Mouse (Mus musculus): Measurements from ENCODE around the gene Colgalt1.
A peak's percentile ranks its signal among the peaks of the same experiment; 100 is the strongest.

Gene Colgalt1

DNA sequence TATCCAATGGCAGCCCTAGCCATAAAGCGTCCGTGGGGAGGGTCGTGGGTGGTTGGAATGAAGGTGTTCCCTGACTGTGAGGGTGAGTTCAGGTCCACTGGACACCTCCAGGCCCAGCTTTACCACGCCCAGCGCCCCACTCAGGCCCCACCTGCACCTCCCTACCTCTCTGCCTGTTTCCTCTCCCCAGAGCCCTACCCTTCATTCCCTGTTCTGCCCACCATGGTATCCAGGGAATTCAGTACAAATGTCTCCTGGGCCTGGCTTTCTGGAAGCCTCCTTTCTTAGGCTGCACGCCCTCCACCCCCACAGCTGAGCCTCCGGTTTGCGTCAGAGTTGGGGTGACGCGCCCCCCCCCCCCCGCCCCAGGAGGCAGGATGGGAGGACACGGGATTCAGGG is 59.4 kb downstream of the Colgalt1 start:
- DNase-seq (ENCODE audit: low read depth), result no peak

DNA sequence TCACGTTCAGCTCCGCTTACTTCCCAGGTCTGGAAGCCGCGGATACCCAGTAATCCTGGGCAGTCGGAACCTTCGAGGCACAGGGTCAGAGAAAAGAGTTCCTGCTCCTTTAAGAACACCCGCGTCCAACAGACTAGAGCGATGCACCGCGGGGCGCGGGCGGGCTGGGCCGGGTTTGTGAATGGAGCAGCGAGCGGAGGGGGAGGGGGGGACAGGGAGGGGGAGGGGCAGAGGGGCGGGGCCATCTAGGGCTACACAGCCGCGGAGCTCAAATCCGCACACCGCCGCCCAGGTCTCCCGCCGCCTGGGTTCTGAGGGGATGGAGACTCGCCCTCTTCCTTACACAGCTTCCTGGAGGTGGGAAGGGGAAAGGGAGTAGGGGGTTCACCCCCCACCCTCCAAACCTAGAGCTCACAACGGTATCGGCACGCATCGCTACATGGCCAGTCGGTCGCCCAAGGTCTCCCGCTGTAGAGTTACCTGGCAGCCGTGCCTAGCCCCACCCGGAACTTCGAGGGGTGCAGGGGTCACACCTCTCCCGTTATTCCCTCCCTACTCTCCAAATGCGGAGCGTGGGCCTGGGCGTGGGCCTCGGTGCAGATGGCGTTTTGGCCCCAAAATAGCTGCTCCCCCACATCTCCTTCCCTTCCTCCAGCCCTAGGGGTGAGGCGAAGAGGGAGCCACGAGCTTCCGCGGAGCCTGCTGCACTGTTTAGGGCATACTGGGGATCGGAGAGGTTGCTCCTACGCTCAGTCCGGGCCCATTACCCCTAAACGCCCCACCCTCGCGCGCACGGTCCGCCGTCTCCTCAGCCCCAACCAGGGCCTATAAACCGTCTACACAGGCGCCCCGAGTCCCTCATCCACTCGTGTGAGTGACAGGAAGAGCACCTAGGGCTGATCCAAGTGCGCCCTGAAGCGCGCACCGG is 60.1 kb downstream of the Colgalt1 start:
- DNase-seq (ENCODE audit: low read depth), result peak; percentile 59

DNA sequence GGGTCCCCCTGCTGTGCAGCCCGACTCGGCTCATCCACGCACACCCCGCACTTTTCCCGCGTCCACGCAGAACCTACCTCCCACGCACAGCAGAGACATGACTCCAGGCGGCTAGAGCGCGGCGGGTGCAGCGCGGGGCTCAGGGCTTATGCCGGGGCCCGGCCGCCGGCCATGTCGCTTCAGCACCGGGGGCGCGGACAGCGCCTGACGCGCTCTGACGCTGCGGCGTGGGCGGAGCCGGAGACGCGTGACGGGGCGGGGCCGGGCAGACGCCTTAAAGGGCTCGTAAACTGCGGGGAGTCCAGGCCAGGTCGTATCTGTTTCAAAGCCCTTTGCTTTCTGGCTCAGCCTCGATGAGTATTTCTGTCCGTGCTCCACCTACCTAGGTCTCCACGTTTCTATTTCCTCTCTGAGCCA is 60.8 kb downstream of the Colgalt1 start, which contains the start of gene Unc13a:
Gene Unc13a (minus strand): TSS at position 209 of the 417 bp plus-strand sequence.
- DNase-seq (ENCODE audit: low read depth), result peak; percentile 94

DNA sequence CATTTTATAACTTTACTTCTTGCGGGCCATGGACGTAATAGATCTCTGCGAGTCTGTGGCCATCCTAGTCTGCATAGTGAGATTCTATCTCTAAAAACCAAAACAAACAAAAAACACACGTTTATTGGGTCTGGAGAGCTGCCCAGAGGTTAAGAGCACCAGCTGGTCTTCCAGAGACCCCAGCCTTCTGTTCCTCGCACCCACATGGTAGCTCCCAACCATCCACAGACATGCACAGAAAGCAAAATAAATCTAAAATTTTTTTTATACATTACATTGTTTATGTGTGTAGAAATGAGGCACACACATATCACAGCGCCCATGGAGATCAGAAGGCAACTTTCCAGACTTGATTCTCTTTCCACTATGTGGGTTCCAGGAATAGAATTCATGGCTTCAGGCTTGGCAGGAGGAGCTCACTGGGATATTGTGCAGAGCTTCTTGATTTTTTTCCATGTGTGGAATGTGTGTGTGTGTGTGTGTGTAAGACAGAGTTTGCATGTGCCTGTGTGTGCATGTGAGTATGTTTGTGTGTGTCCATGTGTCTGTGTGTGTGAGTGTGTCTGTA is 61.5 kb downstream of the Colgalt1 start:
- no peak for DNase-seq (ENCODE audit: low read depth)

DNA sequence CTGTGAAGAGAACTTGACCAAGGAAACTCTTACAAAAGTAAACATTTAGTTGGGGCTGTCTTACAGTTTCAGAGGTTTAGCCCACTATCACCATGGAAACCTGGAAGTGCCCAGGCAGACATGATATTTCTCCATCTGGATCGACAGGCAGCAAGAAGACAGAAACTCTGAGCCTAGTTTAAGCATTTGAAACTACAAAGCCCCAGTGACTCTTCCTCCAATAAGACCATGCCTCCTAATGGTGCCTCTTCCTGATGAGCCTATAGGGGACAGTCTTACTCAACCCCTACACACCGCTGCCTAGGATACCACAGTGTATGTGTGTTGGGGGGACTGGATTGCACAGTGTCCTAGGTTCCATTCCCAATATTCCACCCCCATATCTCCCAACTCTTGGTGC is 63.3 kb downstream of the Colgalt1 start:
- no peak for DNase-seq (ENCODE audit: low read depth)

All from naive thymus-derived CD4-positive, alpha-beta T cell, adult 2 months (primary cell).